Mouse (Mus musculus) heart, adult 2 months (tissue): Measurements from ENCODE around the gene Ebf1.

ENCODE experiments used
- CTCF ChIP-seq: fragments of 200-600 bp; IDR thresholded peaks from 2 replicates; pipeline ENCODE4 v1.8.1; 2022; ENCODE audit warnings: antibody characterized with exemption, mild to moderate bottlenecking, moderate library complexity
- EP300 ChIP-seq: fragments of 200-500 bp; IDR thresholded peaks from 2 replicates; pipeline ENCODE4 v1.6.1; 2011; ENCODE audit warnings: low read depth, low read length, control low read depth; ENCODE audit not compliant: insufficient read depth
- POLR2A ChIP-seq: fragments of 200-500 bp; IDR thresholded peaks from 2 replicates; pipeline ENCODE4 v1.6.1; 2011; ENCODE audit warnings: mild to moderate bottlenecking, low read depth, low read length, control low read depth; ENCODE audit not compliant: insufficient read depth

DNA sequence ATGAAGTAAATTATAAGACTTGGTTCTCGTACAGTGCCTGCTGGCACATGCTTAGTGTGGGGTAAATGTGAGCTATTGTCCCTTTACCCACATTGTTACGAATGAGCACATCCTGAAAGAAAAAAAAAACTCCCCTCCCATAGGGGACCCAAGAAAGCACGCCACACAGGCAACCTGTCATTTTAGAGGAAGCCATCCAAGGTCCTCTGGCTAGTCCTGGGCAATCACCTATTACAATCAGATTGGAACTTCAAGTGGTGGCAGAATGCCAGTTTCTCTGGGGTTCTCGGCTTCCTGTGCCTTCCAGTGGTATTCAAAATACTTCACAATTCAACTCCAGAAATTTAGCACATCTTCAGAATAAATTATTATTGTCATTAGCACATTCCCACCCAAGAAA is 98.7 kb downstream of the Ebf1 start:
- no peak for TF ChIP-seq CTCF
- no peak for TF ChIP-seq EP300
- no peak for TF ChIP-seq POLR2A
